Mouse (Mus musculus): ENCODE results near the gene Cdc7.

- TF ChIP-seq CTCF (IDR thresholded peaks at IDR 0.05; ENCODE audit: insufficient read depth, low read length) (no peak), POLR2A (IDR thresholded peaks at IDR 0.05; ENCODE audit: borderline replicate concordance, extremely low read depth, low read depth, low read length) (no peak)
Measured at GRCm38 (mm10) chr5:106994716-106995115, 30.6 kb downstream of the Cdc7 start.
